Mouse (Mus musculus): ENCODE measurements around the gene Sdccag8. TPM values are rescaled to one million over a fixed set of nuclear protein-coding genes. Genes with fewer than 3 reads are reported as not detected.

Sdccag8 gene
- polyA plus RNA-seq, 1 experiment from 2014 or later: 14.6 TPM

DNA sequence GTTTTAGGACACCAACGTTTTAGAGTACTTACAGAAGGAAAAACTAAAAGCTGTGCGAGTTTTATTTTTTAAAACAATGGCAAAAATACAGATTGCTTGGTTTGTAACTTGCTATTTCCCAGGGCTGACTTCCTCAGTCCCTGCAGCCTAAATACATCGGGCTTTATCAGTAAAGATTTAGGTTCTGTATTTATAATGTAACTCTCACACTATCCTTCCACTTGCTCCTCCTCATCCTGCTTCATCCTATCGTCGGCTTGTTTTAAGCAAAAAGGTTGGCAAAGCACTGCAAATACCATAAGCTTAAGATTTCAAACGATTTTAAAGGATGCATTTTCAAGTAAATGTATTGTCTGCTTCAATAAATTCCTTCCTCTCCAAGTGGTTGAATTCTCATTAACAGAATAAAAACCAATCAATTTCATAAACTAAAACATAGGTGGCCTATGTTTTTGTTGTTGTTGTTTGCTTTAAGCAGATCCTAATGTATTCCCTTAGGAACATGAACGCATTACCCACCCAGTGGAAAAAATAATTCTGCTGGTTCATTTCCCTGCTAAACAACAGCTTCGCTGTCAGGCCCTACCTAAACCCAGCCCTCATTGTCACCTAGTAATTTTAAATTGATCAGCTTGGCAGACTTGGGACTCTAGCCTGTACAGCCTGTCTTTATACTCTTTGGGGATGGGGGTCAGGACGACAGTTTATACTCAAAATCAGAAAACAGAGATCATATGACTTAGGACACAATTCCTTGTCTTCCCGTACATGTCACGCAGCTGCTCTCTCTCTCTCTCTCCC is 1.8 kb upstream of the Sdccag8 start:
- H3K4me3 ChIP-seq (ENCODE audit: low read depth, low read length): peak overlapping the region; percentile 91
- DNase-seq (ENCODE audit: low spot score) (no peak), ATAC-seq (ENCODE audit: insufficient number of reproducible peaks, low FRiP score, low TSS enrichment, low read depth) (no peak)
- H3K36me3 ChIP-seq (ENCODE audit: control insufficient read depth, insufficient read depth, low read length): no peaks in the 10 kb centered on the region
- H3K4me2 ChIP-seq (ENCODE audit: low read depth, severe bottlenecking): peak overlapping the region; percentile 52
- H3K27ac ChIP-seq (replicated peaks; ENCODE audit: low read depth, low read length): peak overlapping the region; percentile 94; the same call in 1 of the 2 replicates
- WGBS: 30% methylated on average over 11 of the region's 11 CpGs
- no peaks in the 10 kb centered on the region for H3K9me3 ChIP-seq (ENCODE audit: control insufficient read depth, low read length)
- no peaks in the 10 kb centered on the region for H3K27me3 ChIP-seq (ENCODE audit: control insufficient read depth, insufficient read depth, low read length)
- H3K9ac ChIP-seq (ENCODE audit: low read length): peak overlapping the region; percentile 93
- peaks cover 4% of the 10 kb centered on the region; the same call in 1 of the 2 replicates for H3K4me1 ChIP-seq (ENCODE audit: control insufficient read depth, insufficient read depth, low read length)

- peak; percentile 74 for DNase-seq (ENCODE audit: low spot score)
- Histone ChIP-seq H3K27ac (replicated peaks; ENCODE audit: low read depth, low read length) (peak overlapping the region; percentile 94), H3K36me3 (ENCODE audit: control insufficient read depth, insufficient read depth, low read length) (no peaks in the 10 kb centered on the region), H3K4me3 (ENCODE audit: low read depth, low read length) (peak overlapping the region; percentile 91), H3K9ac (ENCODE audit: low read length) (peak overlapping the region; percentile 93), H3K4me1 (ENCODE audit: control insufficient read depth, insufficient read depth, low read length) (peaks cover 4% of the 10 kb centered on the region; the same call in 1 of the 2 replicates), H3K4me2 (ENCODE audit: low read depth, severe bottlenecking) (peak overlapping the region; percentile 52), H3K27me3 (ENCODE audit: control insufficient read depth, insufficient read depth, low read length) (no peaks in the 10 kb centered on the region), H3K9me3 (ENCODE audit: control insufficient read depth, low read length) (no peaks in the 10 kb centered on the region)
- WGBS: under 1% methylated on average over 71 of the region's 75 CpGs
- ATAC-seq (ENCODE audit: insufficient number of reproducible peaks, low FRiP score, low TSS enrichment, low read depth): peak; percentile 63
Observed at GRCm38 (mm10) chr1:176813292-176814035, 996 bp upstream of the Sdccag8 start.

- Histone ChIP-seq H3K9me3 (ENCODE audit: control insufficient read depth, low read length) (no peaks in the 10 kb centered on the region), H3K36me3 (ENCODE audit: control insufficient read depth, insufficient read depth, low read length) (no peaks in the 10 kb centered on the region), H3K27me3 (ENCODE audit: control insufficient read depth, insufficient read depth, low read length) (no peaks in the 10 kb centered on the region), H3K4me3 (ENCODE audit: low read depth, low read length) (peak within 1 kb of the TSS; percentile 91), H3K4me1 (ENCODE audit: control insufficient read depth, insufficient read depth, low read length) (peaks cover 4% of the 10 kb centered on the region; the same call in 1 of the 2 replicates), H3K4me2 (ENCODE audit: low read depth, severe bottlenecking) (peak within 1 kb of the TSS; percentile 58), H3K27ac (replicated peaks; ENCODE audit: low read depth, low read length) (peak within 1 kb of the TSS; percentile 94), H3K9ac (ENCODE audit: low read length) (peak within 1 kb of the TSS; percentile 93)
- ATAC-seq (ENCODE audit: insufficient number of reproducible peaks, low FRiP score, low TSS enrichment, low read depth): peak; percentile 97
- DNase-seq (ENCODE audit: low spot score): peak; percentile 99
- under 1% methylated on average over 28 of the region's 28 CpGs for WGBS
Observed at GRCm38 (mm10) chr1:176814036-176814420, 432 bp upstream of the Sdccag8 start, which contains the start of gene Cep170. Gene Cep170 (minus strand): TSS chr1:176814067.

- DNase-seq (ENCODE audit: low spot score) (no peak), ATAC-seq (ENCODE audit: insufficient number of reproducible peaks, low FRiP score, low TSS enrichment, low read depth) (no peak)
- Histone ChIP-seq H3K36me3 (ENCODE audit: control insufficient read depth, insufficient read depth, low read length) (no peaks in the 10 kb centered on the region), H3K27me3 (ENCODE audit: control insufficient read depth, insufficient read depth, low read length) (no peaks in the 10 kb centered on the region), H3K9ac (ENCODE audit: low read length) (no peak overlapping the region), H3K4me3 (ENCODE audit: low read depth, low read length) (no peak overlapping the region), H3K4me1 (ENCODE audit: control insufficient read depth, insufficient read depth, low read length) (no peaks in the 10 kb centered on the region), H3K9me3 (ENCODE audit: control insufficient read depth, low read length) (no peaks in the 10 kb centered on the region), H3K4me2 (ENCODE audit: low read depth, severe bottlenecking) (no peak overlapping the region), H3K27ac (replicated peaks; ENCODE audit: low read depth, low read length) (no peak overlapping the region)
- WGBS: 85% methylated on average over 4 of the region's 4 CpGs
Observed at GRCm38 (mm10) chr1:176816728-176817127, 2.3 kb downstream of the Sdccag8 start.

GRCm38 (mm10) chr1:176818147-176818546 is 3.7 kb downstream of the Sdccag8 start:
- ATAC-seq (ENCODE audit: insufficient number of reproducible peaks, low FRiP score, low TSS enrichment, low read depth): no peak
- no peak overlapping the region for H3K27ac ChIP-seq (replicated peaks; ENCODE audit: low read depth, low read length)
- no peaks in the 10 kb centered on the region for H3K4me1 ChIP-seq (ENCODE audit: control insufficient read depth, insufficient read depth, low read length)
- no peak overlapping the region for H3K4me3 ChIP-seq (ENCODE audit: low read depth, low read length)
- no peak for DNase-seq (ENCODE audit: low spot score)
- WGBS: 75% methylated on average over 2 of the region's 2 CpGs
- H3K36me3 ChIP-seq (ENCODE audit: control insufficient read depth, insufficient read depth, low read length): no peaks in the 10 kb centered on the region
- no peaks in the 10 kb centered on the region for H3K27me3 ChIP-seq (ENCODE audit: control insufficient read depth, insufficient read depth, low read length)
- H3K4me2 ChIP-seq (ENCODE audit: low read depth, severe bottlenecking): no peak overlapping the region
- H3K9ac ChIP-seq (ENCODE audit: low read length): no peak overlapping the region
- no peaks in the 10 kb centered on the region for H3K9me3 ChIP-seq (ENCODE audit: control insufficient read depth, low read length)

DNA sequence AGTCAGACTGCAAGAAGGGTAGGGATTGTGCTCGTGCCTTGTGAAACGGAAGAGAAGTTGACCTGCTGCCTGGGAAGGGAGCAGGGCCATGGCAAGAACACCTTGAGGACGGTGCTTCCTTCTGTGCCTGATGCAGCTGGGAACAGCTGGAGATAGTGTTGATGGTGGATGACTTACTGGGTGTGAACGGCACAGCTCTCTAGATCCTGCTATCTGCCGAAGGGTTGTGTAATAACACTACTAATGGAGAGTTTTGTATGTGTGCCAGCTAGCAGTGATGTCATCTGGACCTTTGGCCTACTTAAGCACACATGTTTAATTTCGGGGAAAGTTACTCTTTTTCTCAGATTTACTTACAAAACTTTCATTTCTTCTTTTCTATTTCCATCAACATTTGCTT is 4.3 kb downstream of the Sdccag8 start:
- Histone ChIP-seq H3K9ac (ENCODE audit: low read length) (no peak overlapping the region), H3K9me3 (ENCODE audit: control insufficient read depth, low read length) (no peaks in the 10 kb centered on the region), H3K4me2 (ENCODE audit: low read depth, severe bottlenecking) (no peak overlapping the region), H3K4me3 (ENCODE audit: low read depth, low read length) (no peak overlapping the region), H3K27me3 (ENCODE audit: control insufficient read depth, insufficient read depth, low read length) (no peaks in the 10 kb centered on the region), H3K36me3 (ENCODE audit: control insufficient read depth, insufficient read depth, low read length) (no peaks in the 10 kb centered on the region), H3K4me1 (ENCODE audit: control insufficient read depth, insufficient read depth, low read length) (no peaks in the 10 kb centered on the region), H3K27ac (replicated peaks; ENCODE audit: low read depth, low read length) (no peak overlapping the region)
- no peak for ATAC-seq (ENCODE audit: insufficient number of reproducible peaks, low FRiP score, low TSS enrichment, low read depth)
- 83% methylated on average over 6 of the region's 6 CpGs for WGBS
- no peak for DNase-seq (ENCODE audit: low spot score)

- DNase-seq (ENCODE audit: low spot score): no peak
- no peak for ATAC-seq (ENCODE audit: insufficient number of reproducible peaks, low FRiP score, low TSS enrichment, low read depth)
- Histone ChIP-seq H3K27me3 (ENCODE audit: control insufficient read depth, insufficient read depth, low read length) (no peaks in the 10 kb centered on the region), H3K9me3 (ENCODE audit: control insufficient read depth, low read length) (no peaks in the 10 kb centered on the region), H3K27ac (replicated peaks; ENCODE audit: low read depth, low read length) (no peak overlapping the region), H3K9ac (ENCODE audit: low read length) (no peak overlapping the region), H3K36me3 (ENCODE audit: control insufficient read depth, insufficient read depth, low read length) (no peaks in the 10 kb centered on the region), H3K4me1 (ENCODE audit: control insufficient read depth, insufficient read depth, low read length) (no peaks in the 10 kb centered on the region), H3K4me2 (ENCODE audit: low read depth, severe bottlenecking) (no peak overlapping the region), H3K4me3 (ENCODE audit: low read depth, low read length) (no peak overlapping the region)
- WGBS: 61% methylated on average over 1 of the region's 1 CpGs
Observed at GRCm38 (mm10) chr1:176821929-176822328, 7.5 kb downstream of the Sdccag8 start.

GRCm38 (mm10) chr1:176822949-176823348 is 8.5 kb downstream of the Sdccag8 start:
- no peaks in the 10 kb centered on the region for H3K27me3 ChIP-seq (ENCODE audit: control insufficient read depth, insufficient read depth, low read length)
- H3K36me3 ChIP-seq (ENCODE audit: control insufficient read depth, insufficient read depth, low read length): no peaks in the 10 kb centered on the region
- no peaks in the 10 kb centered on the region for H3K9me3 ChIP-seq (ENCODE audit: control insufficient read depth, low read length)
- ATAC-seq (ENCODE audit: insufficient number of reproducible peaks, low FRiP score, low TSS enrichment, low read depth) (no peak), DNase-seq (ENCODE audit: low spot score) (no peak)
- no peaks in the 10 kb centered on the region for H3K4me1 ChIP-seq (ENCODE audit: control insufficient read depth, insufficient read depth, low read length)
- no peak overlapping the region for H3K9ac ChIP-seq (ENCODE audit: low read length)
- H3K27ac ChIP-seq (replicated peaks; ENCODE audit: low read depth, low read length): no peak overlapping the region
- no peak overlapping the region for H3K4me2 ChIP-seq (ENCODE audit: low read depth, severe bottlenecking)
- H3K4me3 ChIP-seq (ENCODE audit: low read depth, low read length): no peak overlapping the region
- 84% methylated on average over 4 of the region's 4 CpGs for WGBS

Data from limb, embryonic 11.5 days (tissue).